Mouse (Mus musculus) gastrocnemius, adult 18-20 months (tissue): Measurements from ENCODE around the gene Sh3bp5l. TPM values are rescaled to one million over a fixed set of nuclear protein-coding genes. Genes with fewer than 3 reads are reported as not detected.
"Not testable (repeated sequence)": the region's sequence is repeated elsewhere in the genome, so short reads cannot be mapped to it uniquely, and the experiment has no call there.

Experiments
- DNase-seq: peaks from one replicate; pipeline ENCODE4 v3.0.0; 2021; ENCODE audit warnings: low spot score
- total RNA-seq, 2 experiments: library from RNA; stranded (reverse); gene quantifications; 2 replicates each; pipeline ENCODE4 v1.2.3; 2021

Sh3bp5l gene
- total RNA-seq, 2 experiments from 2014 or later = 22.4 to 23.3 TPM

DNA sequence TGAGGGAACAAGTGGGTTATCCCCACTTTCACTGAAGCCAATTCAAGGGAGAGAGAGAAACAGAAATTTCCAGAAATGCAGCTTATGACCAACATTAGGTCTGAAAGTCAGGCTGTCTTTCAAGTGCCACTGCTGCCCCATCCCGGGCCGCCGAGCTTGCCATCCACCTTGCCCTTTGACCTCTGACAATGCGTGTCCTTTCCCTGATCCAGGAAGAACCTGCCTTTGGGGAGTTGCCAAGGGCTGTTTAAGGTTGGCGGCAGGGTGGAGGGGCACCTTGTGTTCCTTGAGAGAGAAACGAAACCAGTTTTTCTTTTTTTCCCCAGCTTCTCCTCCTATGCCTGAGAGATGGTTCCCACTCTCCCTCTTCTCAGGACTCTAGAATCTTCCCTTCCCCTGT, 35.7 kb downstream of the Sh3bp5l start:
- DNase-seq = not testable (repeated sequence)

DNA sequence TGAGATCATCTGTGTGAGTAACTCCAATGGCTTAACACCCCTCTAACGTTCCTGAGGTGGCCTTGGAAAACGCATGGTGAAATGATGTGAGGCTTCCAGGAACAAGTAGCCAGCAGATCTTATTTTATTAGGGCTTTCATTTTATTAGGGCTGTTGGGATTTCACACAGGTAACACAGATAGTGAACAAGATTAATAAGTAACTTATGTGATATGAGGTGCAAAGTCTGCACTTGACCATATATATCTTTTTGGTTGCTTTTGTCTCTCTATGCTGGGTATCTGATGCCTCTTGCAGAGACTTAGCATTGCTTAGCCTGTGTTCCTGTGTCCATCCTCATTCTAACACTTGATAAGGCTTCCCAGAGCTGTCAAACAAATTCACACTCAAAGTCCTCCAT, 46.7 kb downstream of the Sh3bp5l start:
- no peak for DNase-seq

DNA sequence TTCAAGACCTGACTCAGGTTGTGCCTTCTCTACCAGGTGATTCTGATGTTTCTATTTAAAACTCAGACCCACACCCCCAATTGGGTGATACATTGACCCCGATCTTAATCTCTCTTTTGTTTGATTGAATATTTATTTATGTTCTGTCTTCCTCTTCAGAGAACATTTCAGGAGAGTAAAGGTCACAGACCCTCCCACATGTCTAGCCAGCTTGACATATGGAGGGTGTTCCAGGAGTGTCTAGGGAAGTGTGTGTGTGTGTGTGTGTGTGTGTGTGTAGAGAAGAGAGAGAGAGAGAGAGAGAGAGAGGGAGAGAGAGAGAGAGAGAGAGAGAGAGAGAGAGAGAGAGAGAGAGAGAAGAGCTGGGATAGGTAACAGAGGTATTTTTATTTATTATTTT, 47.2 kb downstream of the Sh3bp5l start:
- DNase-seq = no peak

DNA sequence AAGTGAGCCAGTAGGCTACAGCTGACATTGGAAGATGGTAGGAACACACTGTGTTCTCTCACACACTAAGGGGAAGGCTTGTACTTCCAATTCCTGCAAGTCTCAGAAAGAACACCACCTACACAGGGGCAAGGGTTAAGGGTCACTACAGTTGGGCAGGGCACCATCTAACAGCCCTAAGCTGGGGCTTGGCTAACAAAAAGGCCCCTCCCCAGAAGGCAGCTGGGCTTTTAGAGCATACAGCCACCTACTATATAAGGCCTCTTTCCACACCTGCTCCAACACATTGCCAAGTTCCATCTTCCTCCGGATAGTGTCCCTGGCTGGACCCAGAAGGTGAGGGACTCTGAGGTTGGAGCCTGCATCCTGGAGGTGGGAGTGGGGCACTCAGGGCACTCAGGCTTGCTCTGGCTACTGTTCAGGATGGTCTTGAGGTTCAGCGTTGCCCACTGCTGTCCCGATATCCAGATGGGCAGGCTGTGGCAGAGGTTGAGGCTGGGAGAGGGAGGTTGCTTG, 48.3 kb downstream of the Sh3bp5l start, which contains the start of gene Lypd8:
TSS of gene Lypd8 (plus strand) at position 281 of the 516 bp plus-strand sequence.
- DNase-seq = peak; percentile 2

DNA sequence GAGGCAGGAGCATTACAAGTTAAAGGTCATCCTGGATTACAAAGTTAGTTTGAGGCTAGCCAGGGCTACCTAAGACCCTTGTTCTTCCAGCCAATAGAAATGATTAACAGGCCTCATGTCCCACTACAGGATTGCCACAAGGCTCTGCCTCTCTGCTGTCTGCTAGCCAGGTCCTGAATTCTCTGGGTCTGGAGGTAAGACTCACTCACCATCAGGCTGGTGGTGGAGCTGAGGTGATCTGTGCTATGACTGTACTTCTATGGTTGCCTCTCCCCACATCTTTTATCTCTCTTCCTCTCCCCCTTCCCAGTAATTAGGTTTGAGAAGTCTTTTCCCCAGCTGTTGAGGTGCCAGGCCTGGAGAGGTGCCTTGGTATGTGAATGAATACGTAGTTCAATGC, 49.0 kb downstream of the Sh3bp5l start:
- no peak for DNase-seq

DNA sequence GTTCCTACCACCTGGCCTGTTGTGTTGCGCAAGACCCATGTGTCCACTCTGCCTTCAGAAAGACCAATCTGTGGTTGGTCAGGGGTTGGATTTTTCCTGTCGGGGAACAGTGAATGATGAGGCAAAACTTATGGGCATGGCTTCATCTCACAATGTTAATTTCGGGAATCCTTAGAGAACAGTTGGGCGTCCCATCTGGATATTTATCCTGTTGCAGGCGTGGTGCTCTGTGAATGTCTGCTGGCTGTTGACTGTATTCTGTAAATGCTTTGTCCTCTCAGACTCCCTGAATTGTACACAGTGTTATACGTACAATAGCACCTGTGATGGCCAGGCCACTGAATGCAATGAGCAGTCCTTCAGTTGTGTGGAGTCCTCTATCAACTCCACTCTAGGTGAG, 51.9 kb downstream of the Sh3bp5l start:
- DNase-seq = no peak

Other genes with a start within 250 kb of the Sh3bp5l start
- gene Gm12248, start 237.6 kb upstream of the Sh3bp5l start, total RNA-seq = not detected
- 10 to 100 TPM; 32.2 to 33.1 TPM for gene Cnot8, start 226.6 kb upstream of the Sh3bp5l start, total RNA-seq
- gene Gemin5, start 162.2 kb upstream of the Sh3bp5l start, total RNA-seq = 1 to 10 TPM; 8.8 to 8.9 TPM
- gene Mrpl22, start 159.1 kb upstream of the Sh3bp5l start, total RNA-seq = 10 to 100 TPM; 44.2 to 47.3 TPM
- gene Igtp, start 131.2 kb upstream of the Sh3bp5l start, total RNA-seq = 10 to 100 TPM in 1 of 2 experiments, 1 to 10 TPM in 1; 6.7 to 13.8 TPM
- 10 to 100 TPM in 1 of 2 experiments, 1 to 10 TPM in 1; 7.9 to 13.9 TPM for gene Irgm2, start 131.1 kb upstream of the Sh3bp5l start, total RNA-seq
- not detected for gene 4930438A08Rik, start 55.9 kb upstream of the Sh3bp5l start, total RNA-seq
- 1 to 10 TPM; 3.9 to 4.1 TPM for gene Zfp692, start 23.7 kb upstream of the Sh3bp5l start, total RNA-seq
- gene Zfp672, start 385 bp upstream of the Sh3bp5l start, total RNA-seq = 10 to 100 TPM; 33.2 to 45.7 TPM
- gene Lypd8, start 48.3 kb downstream of the Sh3bp5l start, total RNA-seq = not detected
- not detected for gene 1810065E05Rik, start 90.4 kb downstream of the Sh3bp5l start, total RNA-seq
- gene Gm12253, start 101.8 kb downstream of the Sh3bp5l start, total RNA-seq = not detected
- gene Lypd9, start 122.2 kb downstream of the Sh3bp5l start, total RNA-seq = not detected
- not detected for gene Olfr30, start 131.5 kb downstream of the Sh3bp5l start, total RNA-seq
- gene Olfr332, start 161.8 kb downstream of the Sh3bp5l start, total RNA-seq = not detected
- not detected for gene Olfr331, start 171.8 kb downstream of the Sh3bp5l start, total RNA-seq
- not detected for gene Olfr330, start 204.1 kb downstream of the Sh3bp5l start, total RNA-seq
- not detected for gene Olfr329-ps, start 215.7 kb downstream of the Sh3bp5l start, total RNA-seq
- gene Olfr328, start 224.9 kb downstream of the Sh3bp5l start, total RNA-seq = not detected
- not detected for gene Olfr224, start 239.8 kb downstream of the Sh3bp5l start, total RNA-seq
- gene Olfr325, start 247.0 kb downstream of the Sh3bp5l start, total RNA-seq = not detected